Mouse (Mus musculus) gastrocnemius, postnatal 36 days (tissue): ENCODE results near the gene Opalin. TPM values are rescaled to one million over a fixed set of nuclear protein-coding genes. Genes with fewer than 3 reads are reported as not detected.

Source experiments
- DNase-seq, 2 experiments: peaks; one replicate each; pipeline ENCODE4 v3.0.0; 2022
- intact Hi-C: fragments of 180-260 bp; cut with DNase I; formaldehyde crosslinking; loops from one replicate; pipeline ENCODE4 v1.15.1; 2025
- total RNA-seq, 2 experiments: library from RNA; stranded (reverse); gene quantifications; 2 replicates each; pipeline ENCODE4 v1.2.3; 2021

The Opalin gene
- total RNA-seq, 2 experiments from 2014 or later, result not detected

- intact Hi-C loops, result no loop called here
- DNase-seq, result no peak
Observed at GRCm38 (mm10) chr19:41020537-41020936, 56.4 kb downstream of the Opalin start.

- no peak for DNase-seq
- intact Hi-C loops, result no loop called here
Observed at GRCm38 (mm10) chr19:41019164-41019675, 57.7 kb downstream of the Opalin start.

DNA sequence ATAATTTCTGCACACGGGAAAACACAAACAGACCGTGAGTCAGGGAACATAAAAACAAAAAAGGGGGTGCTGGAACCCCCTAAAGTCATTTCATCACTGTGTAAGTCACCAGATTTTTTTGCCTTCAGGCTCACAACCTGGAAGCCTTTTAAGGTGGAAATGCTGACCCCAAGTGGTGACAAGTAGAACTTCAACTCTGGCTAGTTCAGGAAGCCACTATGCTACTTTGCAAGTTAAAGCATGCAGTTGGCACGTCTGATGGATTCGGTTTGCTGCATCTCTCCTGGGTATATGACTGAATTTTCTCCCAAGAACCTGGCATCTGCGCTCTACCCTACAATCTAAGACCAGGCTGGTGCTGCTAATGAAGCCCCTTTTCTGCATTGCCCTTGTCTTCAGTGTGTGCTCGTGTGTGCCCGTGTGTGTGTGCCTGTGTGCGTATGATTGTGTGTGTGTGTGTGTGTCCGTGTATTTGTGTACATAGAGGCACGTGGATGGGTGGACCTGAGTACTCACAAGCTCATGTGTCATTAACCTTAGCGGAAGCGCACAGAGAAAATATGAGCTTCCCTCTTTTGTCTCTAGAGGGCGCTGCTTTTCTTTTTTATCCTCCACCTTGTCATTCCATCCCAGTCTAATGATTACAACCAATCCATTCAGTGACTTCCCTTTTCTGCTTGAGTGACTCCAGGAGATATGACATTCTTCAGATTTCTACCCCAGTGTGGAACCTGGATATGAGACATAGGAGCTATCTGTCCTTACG is 60.8 kb downstream of the Opalin start:
- intact Hi-C loops, result loop anchor here (1.0 kb wide), 1 partner anchor 53 kb away; no protein-coding TSS in a partner anchor
- no peak for DNase-seq

DNA sequence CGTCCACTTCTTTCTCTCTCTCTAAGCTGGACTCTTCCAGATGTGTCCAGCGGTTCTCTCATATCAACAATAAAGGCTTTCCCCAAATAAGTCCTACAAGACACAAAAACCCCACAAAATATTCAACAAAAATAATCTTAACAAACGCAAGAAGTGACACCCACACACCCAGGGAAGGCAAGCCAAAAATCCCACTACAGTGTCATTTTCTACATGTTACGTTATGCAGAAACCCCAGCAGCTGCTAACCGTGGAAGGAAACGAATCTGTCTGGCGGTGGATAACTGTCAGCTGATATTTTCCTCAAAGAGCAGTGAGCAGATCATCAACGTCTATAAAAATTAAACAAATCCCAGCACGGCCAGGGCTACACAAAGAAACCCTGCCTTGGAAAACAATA is 62.9 kb downstream of the Opalin start:
- intact Hi-C loops, result no loop called here
- DNase-seq, result no peak

DNA sequence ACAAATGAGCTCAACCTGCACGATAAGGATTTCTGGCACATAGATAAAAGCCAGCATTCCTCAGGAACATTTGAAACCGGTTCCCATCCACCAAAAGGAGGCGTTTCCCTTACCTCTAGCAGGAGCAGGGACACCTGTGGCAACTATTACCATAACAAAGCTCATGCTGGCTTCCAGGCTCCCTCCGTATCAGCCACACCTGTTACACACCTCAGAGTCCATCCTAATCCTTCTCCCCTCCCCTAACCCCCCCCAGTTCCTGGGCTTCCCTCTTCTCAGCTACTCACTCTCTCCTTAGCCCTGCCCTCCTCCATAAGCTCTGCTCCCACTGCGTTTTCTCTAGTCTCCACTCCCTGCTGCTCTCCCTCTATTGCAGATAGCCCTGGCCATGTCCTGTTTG is 63.3 kb downstream of the Opalin start:
- intact Hi-C loops, result no loop called here
- DNase-seq, result no peak

Other genes starting within 250 kb of the Opalin start
- 1 to 10 TPM; 2.4 to 3.3 TPM for gene Ccnj, start 245.8 kb downstream of the Opalin start, total RNA-seq
- 1 to 10 TPM; 2.5 to 4.5 TPM for gene Zfp518a, start 182.4 kb downstream of the Opalin start, total RNA-seq
- 1 to 10 TPM; 1.4 to 1.5 TPM for gene Blnk, start 82.6 kb downstream of the Opalin start, total RNA-seq
- gene Dntt, start 47.8 kb downstream of the Opalin start, total RNA-seq, result 1 to 10 TPM in 1 of 2 experiments, not detected in 1; 2.3 TPM
- under 1 TPM; 0.07 to 0.08 TPM for gene Tll2, start 129.7 kb upstream of the Opalin start, total RNA-seq
- 10 to 100 TPM; 57.8 to 63.3 TPM for gene Tm9sf3, start 186.9 kb upstream of the Opalin start, total RNA-seq